Mouse (Mus musculus) kidney, adult 2 months (tissue): ENCODE measurements around the gene Elp1. TPM values are rescaled to one million over a fixed set of nuclear protein-coding genes. Genes with fewer than 3 reads are reported as not detected.

Source experiments
- DNase-seq: peaks from one replicate; pipeline ENCODE4 v3.0.0; 2021
- H3K27ac ChIP-seq: fragments of 200-500 bp; 2 replicates; pipeline ENCODE4 v1.5.1; 2012; ENCODE audit warnings: low read depth, low read length, control low read depth, inconsistent platforms; ENCODE audit not compliant: insufficient read depth
- H3K27me3 ChIP-seq: fragments of 200-500 bp; replicated peaks from 2 replicates; pipeline ENCODE4 v1.6.1; 2012; ENCODE audit warnings: mild to moderate bottlenecking, moderate library complexity, low read length, inconsistent platforms; ENCODE audit not compliant: control insufficient read depth, insufficient read depth
- H3K36me3 ChIP-seq: fragments of 200-500 bp; 2 replicates; pipeline ENCODE4 v1.6.1; 2012; ENCODE audit warnings: mild to moderate bottlenecking, moderate library complexity, low read length, inconsistent platforms; ENCODE audit not compliant: control insufficient read depth, insufficient read depth
- H3K4me1 ChIP-seq: fragments of 200-500 bp; 2 replicates; pipeline ENCODE4 v1.6.1; 2011; ENCODE audit warnings: low read length; ENCODE audit not compliant: control insufficient read depth, insufficient read depth
- H3K4me3 ChIP-seq: fragments of 200-500 bp; 2 replicates; pipeline ENCODE4 v1.5.1; 2011; ENCODE audit warnings: mild to moderate bottlenecking, low read depth, low read length, control low read depth; ENCODE audit not compliant: insufficient read depth
- CTCF ChIP-seq: fragments of 200-500 bp; conservative IDR thresholded peaks from 2 replicates; pipeline ENCODE4 v1.5.1; 2011; ENCODE audit warnings: low read depth, mild to moderate bottlenecking, control low read depth, low read length, moderate library complexity, mixed read lengths; ENCODE audit not compliant: insufficient read depth, insufficient read length
- POLR2A ChIP-seq: fragments of 200-500 bp; IDR thresholded peaks from one replicate; pipeline ENCODE4 v1.6.1; 2011; ENCODE audit warnings: low read depth, low read length, control low read depth
- WGBS: fragments of 180-500 bp; shearing (Covaris S2); methylation state at CpG from one replicate; pipeline ENCODE4 v1.1.7; 2018; 5-methylcytosine and 5-hydroxymethylcytosine counted together
- polyA plus RNA-seq: library from polyadenylated mRNA; depleted of rRNA; stranded (reverse); fragments of >200 nt; gene quantifications from 2 replicates; pipeline ENCODE4 v1.2.3, GENCODE M21; 2012

Elp1 gene
- polyA plus RNA-seq, 1 experiment, result 10.2 TPM

- DNase-seq, result no peak
- H3K27ac ChIP-seq, result peak overlapping the region; percentile 54; the same call in 1 of the 2 replicates
- H3K4me1 ChIP-seq, result no peaks in the 10 kb centered on the region; the same call in 1 of the 2 replicates
- peaks cover 2% of the 10 kb centered on the region; the same call in 1 of the 2 replicates for H3K36me3 ChIP-seq
- no peaks in the 10 kb centered on the region for H3K27me3 ChIP-seq
- H3K4me3 ChIP-seq, result no peak overlapping the region
- no peak for TF ChIP-seq POLR2A
- no peak for TF ChIP-seq CTCF
- WGBS, result 51% methylated on average over 7 of the region's 7 CpGs
Measured at GRCm38 (mm10) chr4:56842501-56842900, 40.4 kb upstream of the Elp1 start.

- H3K4me3 ChIP-seq, result no peak overlapping the region
- no peak for TF ChIP-seq POLR2A
- TF ChIP-seq CTCF, result no peak
- H3K27ac ChIP-seq, result no peak overlapping the region
- no peaks in the 10 kb centered on the region for H3K27me3 ChIP-seq
- peaks cover 2% of the 10 kb centered on the region; the same call in 1 of the 2 replicates for H3K36me3 ChIP-seq
- peak; percentile 30 for DNase-seq
- WGBS, result 63% methylated on average over 3 of the region's 3 CpGs
- no peaks in the 10 kb centered on the region; the same call in 1 of the 2 replicates for H3K4me1 ChIP-seq
Measured at GRCm38 (mm10) chr4:56840297-56840696, 38.2 kb upstream of the Elp1 start.

DNA sequence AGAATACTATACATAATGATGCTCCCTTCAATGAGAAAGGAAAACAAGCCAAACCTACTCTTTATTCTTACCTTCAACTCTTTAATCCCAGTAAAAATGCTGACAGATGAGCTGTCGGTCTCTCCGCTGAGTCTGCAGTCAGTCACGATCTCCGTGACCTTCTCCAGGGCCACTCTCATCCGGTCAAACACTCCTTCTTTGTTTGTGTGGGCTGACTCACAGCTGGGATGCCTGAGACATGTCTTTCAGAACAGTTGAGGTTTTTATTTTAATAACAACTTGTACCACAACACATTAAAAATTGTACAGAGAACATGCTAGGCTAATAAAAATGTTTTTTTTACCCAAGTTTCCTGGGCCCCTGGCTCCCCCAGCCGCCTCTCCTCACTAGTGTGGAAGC is 35.5 kb upstream of the Elp1 start:
- Histone ChIP-seq H3K36me3 (no peaks in the 10 kb centered on the region), H3K27me3 (no peaks in the 10 kb centered on the region), H3K27ac (0 out of 2 replicates have a peak overlapping the region, but pooled peaks have one; percentile 36), H3K4me3 (no peak overlapping the region), H3K4me1 (0 out of 2 replicates have a peak, but pooled peaks cover under 1% of the 10 kb centered on the region)
- no peak for DNase-seq
- TF ChIP-seq CTCF (no peak), POLR2A (no peak)
- WGBS, result 67% methylated on average over 6 of the region's 6 CpGs

- no peak overlapping the region for H3K4me3 ChIP-seq
- H3K4me1 ChIP-seq, result peaks cover 14% of the 10 kb centered on the region
- no peaks in the 10 kb centered on the region; the same call in 1 of the 2 replicates for H3K36me3 ChIP-seq
- H3K27ac ChIP-seq, result peak overlapping the region; percentile 41
- no peaks in the 10 kb centered on the region for H3K27me3 ChIP-seq
- no peak for TF ChIP-seq POLR2A
- no peak for TF ChIP-seq CTCF
- WGBS, result 32% methylated on average over 7 of the region's 7 CpGs
- DNase-seq, result peak; percentile 54
Measured at GRCm38 (mm10) chr4:56831998-56832397, 29.9 kb upstream of the Elp1 start.

DNA sequence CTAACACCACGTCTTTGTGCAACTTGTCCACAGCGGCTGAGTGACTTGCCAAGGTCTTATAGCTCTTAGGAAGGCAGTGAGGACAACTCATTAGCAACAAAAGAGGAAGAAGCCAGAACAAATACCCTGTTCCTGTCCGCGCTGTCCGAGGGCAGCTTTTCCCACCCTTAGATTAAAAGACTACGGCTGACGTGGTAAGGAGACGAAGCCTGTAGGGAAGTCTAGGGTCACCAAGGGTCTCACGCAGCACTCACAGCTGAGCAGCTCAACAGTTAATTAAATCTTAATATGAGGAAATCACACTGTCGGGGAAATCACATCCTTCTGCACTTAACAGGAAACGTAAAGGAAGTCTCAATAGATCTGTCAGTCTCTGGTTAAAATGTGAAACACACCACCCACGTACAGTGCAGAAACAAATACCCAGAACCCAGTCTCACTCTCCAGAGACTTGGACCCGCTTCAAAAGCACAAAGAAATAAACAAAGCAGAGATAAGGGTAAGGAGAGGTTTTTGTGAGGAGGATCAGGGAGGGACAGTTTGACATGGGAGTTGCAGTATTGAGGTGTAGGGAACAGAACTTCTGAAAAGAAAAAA is 29.0 kb upstream of the Elp1 start:
- Histone ChIP-seq H3K4me3 (no peak overlapping the region), H3K27me3 (no peaks in the 10 kb centered on the region), H3K4me1 (peaks cover 14% of the 10 kb centered on the region), H3K27ac (peak overlapping the region; percentile 41; the same call in 1 of the 2 replicates), H3K36me3 (no peaks in the 10 kb centered on the region; the same call in 1 of the 2 replicates)
- no peak for DNase-seq
- TF ChIP-seq POLR2A (no peak), CTCF (no peak)
- WGBS, result 52% methylated on average over 13 of the region's 13 CpGs

- H3K4me3 ChIP-seq, result no peak overlapping the region
- no peaks in the 10 kb centered on the region for H3K27me3 ChIP-seq
- 30% methylated on average over 7 of the region's 7 CpGs for WGBS
- H3K27ac ChIP-seq, result peak overlapping the region; percentile 58
- DNase-seq, result peak; percentile 64
- TF ChIP-seq CTCF (no peak), POLR2A (no peak)
- H3K4me1 ChIP-seq, result peaks cover 14% of the 10 kb centered on the region
- H3K36me3 ChIP-seq, result no peaks in the 10 kb centered on the region; the same call in 1 of the 2 replicates
Measured at GRCm38 (mm10) chr4:56829511-56829921, 27.4 kb upstream of the Elp1 start.

DNA sequence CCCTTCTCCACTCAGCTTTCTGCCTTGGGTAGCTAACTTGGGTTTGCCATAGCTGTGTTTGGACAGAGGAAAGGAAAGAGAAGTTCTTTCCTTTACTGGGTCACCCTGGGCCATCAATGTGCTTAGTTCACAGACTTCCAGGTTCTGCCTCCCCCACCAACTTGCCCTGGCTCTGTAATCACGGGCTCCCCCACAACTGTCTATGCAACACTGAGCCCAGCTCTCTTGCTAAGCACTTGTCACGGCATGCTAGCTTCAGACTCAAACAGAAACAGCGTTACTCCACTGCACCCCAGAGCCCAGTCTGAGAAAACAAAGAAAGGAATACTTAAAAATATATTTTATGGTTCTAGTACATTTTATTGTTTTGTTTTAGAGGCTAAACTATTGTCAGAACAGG is 26.8 kb upstream of the Elp1 start:
- Histone ChIP-seq H3K27me3 (no peaks in the 10 kb centered on the region), H3K4me3 (no peak overlapping the region), H3K36me3 (no peaks in the 10 kb centered on the region; the same call in 1 of the 2 replicates), H3K4me1 (peaks cover 14% of the 10 kb centered on the region), H3K27ac (peak overlapping the region; percentile 10)
- TF ChIP-seq CTCF, result no peak
- no peak for TF ChIP-seq POLR2A
- 47% methylated on average over 3 of the region's 3 CpGs for WGBS
- DNase-seq, result no peak
